Mouse (Mus musculus) hindbrain, embryonic 13.5 days (tissue): ENCODE measurements around the gene Tacc3. TPM values are rescaled to one million over a fixed set of nuclear protein-coding genes. Genes with fewer than 3 reads are reported as not detected.

Experiments
- ATAC-seq: fragments of 200-750 bp; cut with Nextera tagmentation; 2 replicates; pipeline ENCODE4 v1.8.0; 2017; ENCODE audit warnings: moderate TSS enrichment; ENCODE audit not compliant: low FRiP score
- H3K27ac ChIP-seq: fragments of 300-500 bp; sonication (generic); 2 replicates; pipeline ENCODE4 v1.5.1; 2015; ENCODE audit warnings: inconsistent platforms, mild to moderate bottlenecking, moderate library complexity
- H3K27me3 ChIP-seq: fragments of 300-500 bp; sonication (generic); 2 replicates; pipeline ENCODE4 v1.6.1; 2015; ENCODE audit warnings: mild to moderate bottlenecking, inconsistent platforms
- H3K36me3 ChIP-seq: fragments of 300-500 bp; sonication (generic); 2 replicates; pipeline ENCODE4 v1.6.1; 2015; ENCODE audit warnings: mild to moderate bottlenecking, inconsistent platforms
- H3K4me1 ChIP-seq: fragments of 300-500 bp; sonication (generic); replicated peaks from 2 replicates; pipeline ENCODE4 v1.6.1; 2015; ENCODE audit warnings: inconsistent platforms
- H3K4me2 ChIP-seq: fragments of 300-500 bp; sonication (generic); 2 replicates; pipeline ENCODE4 v1.6.1; 2015; ENCODE audit warnings: inconsistent platforms, mild to moderate bottlenecking, moderate library complexity
- H3K4me3 ChIP-seq: fragments of 300-500 bp; sonication (generic); 2 replicates; pipeline ENCODE4 v1.5.1; 2015; ENCODE audit warnings: mild to moderate bottlenecking, inconsistent platforms
- H3K9ac ChIP-seq: fragments of 300-500 bp; sonication (generic); 2 replicates; pipeline ENCODE4 v1.6.1; 2015; ENCODE audit warnings: mild to moderate bottlenecking, inconsistent platforms
- H3K9me3 ChIP-seq: fragments of 300-500 bp; sonication (generic); 2 replicates; pipeline ENCODE4 v1.6.1; 2016; ENCODE audit warnings: inconsistent platforms
- WGBS: fragments of 180-500 bp; shearing (Covaris S2); methylation state at CpG from one replicate; pipeline ENCODE4 v1.1.7; 2015; 5-methylcytosine and 5-hydroxymethylcytosine counted together
- polyA plus RNA-seq: library from polyadenylated mRNA; unstranded; fragments of >200 nt; fragmentation: Nextera tagmentation; extraction: Ambion mirVana; gene quantifications from 2 replicates; pipeline ENCODE4 v1.2.1, GENCODE M21; 2015

Tacc3 gene
- polyA plus RNA-seq, 1 experiment from 2014 or later = 48.8 TPM

GRCm38 (mm10) chr5:33700010-33700409 is 42.1 kb downstream of the Tacc3 start:
- no peak for ATAC-seq
- Histone ChIP-seq H3K4me2 (no peak overlapping the region), H3K4me1 (peaks cover 86% of the 10 kb centered on the region), H3K27me3 (peaks cover 67% of the 10 kb centered on the region), H3K9ac (no peak overlapping the region), H3K4me3 (no peak overlapping the region), H3K27ac (no peak overlapping the region), H3K9me3 (no peaks in the 10 kb centered on the region), H3K36me3 (no peaks in the 10 kb centered on the region)
- WGBS = 44% methylated on average over 13 of the region's 13 CpGs

GRCm38 (mm10) chr5:33701832-33702231 is 43.9 kb downstream of the Tacc3 start:
- Histone ChIP-seq H3K9ac (no peak overlapping the region), H3K36me3 (no peaks in the 10 kb centered on the region), H3K4me1 (peaks cover 86% of the 10 kb centered on the region), H3K9me3 (no peaks in the 10 kb centered on the region), H3K4me3 (no peak overlapping the region), H3K4me2 (no peak overlapping the region), H3K27ac (no peak overlapping the region), H3K27me3 (peaks cover 51% of the 10 kb centered on the region)
- no peak for ATAC-seq
- 78% methylated on average over 11 of the region's 11 CpGs for WGBS

GRCm38 (mm10) chr5:33703999-33704398 is 46.1 kb downstream of the Tacc3 start:
- peak; percentile 44 for ATAC-seq
- Histone ChIP-seq H3K4me3 (no peak overlapping the region), H3K27me3 (peaks cover 36% of the 10 kb centered on the region), H3K27ac (peak overlapping the region; percentile 76; the same call in 1 of the 2 replicates), H3K9me3 (no peaks in the 10 kb centered on the region), H3K4me1 (peaks cover 69% of the 10 kb centered on the region), H3K9ac (0 out of 2 replicates have a peak overlapping the region, but pooled peaks have one; percentile 2), H3K36me3 (no peaks in the 10 kb centered on the region), H3K4me2 (no peak overlapping the region)
- 11% methylated on average over 8 of the region's 8 CpGs for WGBS

- Histone ChIP-seq H3K9me3 (no peaks in the 10 kb centered on the region), H3K9ac (no peak overlapping the region), H3K36me3 (no peaks in the 10 kb centered on the region), H3K27me3 (peaks cover 27% of the 10 kb centered on the region), H3K4me3 (no peak overlapping the region), H3K4me2 (no peak overlapping the region), H3K4me1 (peaks cover 58% of the 10 kb centered on the region), H3K27ac (peak overlapping the region; percentile 76)
- WGBS = 4% methylated on average over 11 of the region's 11 CpGs
- peak; percentile 86 for ATAC-seq
Observed at GRCm38 (mm10) chr5:33704945-33705611, 47.1 kb downstream of the Tacc3 start.

GRCm38 (mm10) chr5:33705612-33706349 is 47.9 kb downstream of the Tacc3 start:
- H3K27me3 ChIP-seq = peaks cover 20% of the 10 kb centered on the region
- no peak overlapping the region for H3K9ac ChIP-seq
- H3K9me3 ChIP-seq = no peaks in the 10 kb centered on the region
- peak overlapping the region; percentile 60 for H3K27ac ChIP-seq
- H3K36me3 ChIP-seq = no peaks in the 10 kb centered on the region
- peak; percentile 31; the same call in 1 of the 2 replicates for ATAC-seq
- H3K4me3 ChIP-seq = no peak overlapping the region
- H3K4me1 ChIP-seq = peaks cover 51% of the 10 kb centered on the region
- WGBS = 13% methylated on average over 9 of the region's 9 CpGs
- H3K4me2 ChIP-seq = no peak overlapping the region

- WGBS = 89% methylated on average over 1 of the region's 1 CpGs
- ATAC-seq = no peak
- Histone ChIP-seq H3K9me3 (no peaks in the 10 kb centered on the region), H3K27me3 (peaks cover 15% of the 10 kb centered on the region), H3K4me3 (no peak overlapping the region), H3K4me1 (peaks cover 48% of the 10 kb centered on the region), H3K27ac (peak overlapping the region; percentile 60), H3K9ac (no peak overlapping the region), H3K4me2 (no peak overlapping the region), H3K36me3 (no peaks in the 10 kb centered on the region)
Observed at GRCm38 (mm10) chr5:33706350-33706629, 48.4 kb downstream of the Tacc3 start.

GRCm38 (mm10) chr5:33707163-33707562 is 49.2 kb downstream of the Tacc3 start:
- no peaks in the 10 kb centered on the region for H3K36me3 ChIP-seq
- no peak overlapping the region for H3K4me3 ChIP-seq
- no peak overlapping the region for H3K27ac ChIP-seq
- WGBS = 76% methylated on average over 4 of the region's 4 CpGs
- H3K9ac ChIP-seq = no peak overlapping the region
- peaks cover 39% of the 10 kb centered on the region for H3K4me1 ChIP-seq
- H3K27me3 ChIP-seq = peaks cover 7% of the 10 kb centered on the region; the same call in 1 of the 2 replicates
- no peak overlapping the region for H3K4me2 ChIP-seq
- H3K9me3 ChIP-seq = no peaks in the 10 kb centered on the region
- ATAC-seq = no peak

GRCm38 (mm10) chr5:33709037-33709436 is 51.1 kb downstream of the Tacc3 start:
- H3K4me1 ChIP-seq = peaks cover 32% of the 10 kb centered on the region
- 59% methylated on average over 2 of the region's 2 CpGs for WGBS
- no peaks in the 10 kb centered on the region for H3K36me3 ChIP-seq
- H3K4me3 ChIP-seq = no peak overlapping the region
- no peak overlapping the region for H3K4me2 ChIP-seq
- no peak overlapping the region for H3K9ac ChIP-seq
- peaks cover 14% of the 10 kb centered on the region; the same call in 1 of the 2 replicates for H3K27me3 ChIP-seq
- no peaks in the 10 kb centered on the region for H3K9me3 ChIP-seq
- no peak for ATAC-seq
- H3K27ac ChIP-seq = no peak overlapping the region

- Histone ChIP-seq H3K4me3 (no peak overlapping the region), H3K4me1 (0 out of 2 replicates have a peak, but pooled peaks cover 2% of the 10 kb centered on the region), H3K4me2 (no peak overlapping the region), H3K27me3 (peaks cover 18% of the 10 kb centered on the region; the same call in 1 of the 2 replicates), H3K27ac (no peak overlapping the region), H3K9ac (no peak overlapping the region), H3K36me3 (no peaks in the 10 kb centered on the region), H3K9me3 (no peaks in the 10 kb centered on the region)
- no peak for ATAC-seq
- WGBS = 82% methylated on average over 2 of the region's 2 CpGs
Observed at GRCm38 (mm10) chr5:33712550-33712949, 54.6 kb downstream of the Tacc3 start.

- H3K4me3 ChIP-seq = no peak overlapping the region
- no peaks in the 10 kb centered on the region for H3K9me3 ChIP-seq
- H3K9ac ChIP-seq = no peak overlapping the region
- WGBS = 28% methylated on average over 2 of the region's 2 CpGs
- peaks cover 30% of the 10 kb centered on the region for H3K27me3 ChIP-seq
- no peak for ATAC-seq
- no peaks in the 10 kb centered on the region for H3K36me3 ChIP-seq
- peaks cover 10% of the 10 kb centered on the region for H3K4me1 ChIP-seq
- H3K27ac ChIP-seq = no peak overlapping the region
- H3K4me2 ChIP-seq = no peak overlapping the region
Observed at GRCm38 (mm10) chr5:33715182-33715581, 57.3 kb downstream of the Tacc3 start.

- ATAC-seq = no peak
- Histone ChIP-seq H3K4me2 (no peak overlapping the region), H3K4me1 (peaks cover 18% of the 10 kb centered on the region), H3K27me3 (peaks cover 40% of the 10 kb centered on the region), H3K27ac (no peak overlapping the region), H3K36me3 (no peaks in the 10 kb centered on the region), H3K4me3 (no peak overlapping the region), H3K9ac (no peak overlapping the region), H3K9me3 (no peaks in the 10 kb centered on the region)
- WGBS = 82% methylated on average over 6 of the region's 6 CpGs
Observed at GRCm38 (mm10) chr5:33716467-33716866, 58.5 kb downstream of the Tacc3 start.

- Histone ChIP-seq H3K4me1 (peaks cover 38% of the 10 kb centered on the region), H3K4me3 (no peak overlapping the region), H3K9ac (no peak overlapping the region), H3K36me3 (no peaks in the 10 kb centered on the region), H3K4me2 (no peak overlapping the region), H3K27ac (no peak overlapping the region), H3K27me3 (peaks cover 44% of the 10 kb centered on the region), H3K9me3 (no peaks in the 10 kb centered on the region)
- ATAC-seq = no peak
- WGBS = 49% methylated on average over 5 of the region's 5 CpGs
Observed at GRCm38 (mm10) chr5:33718460-33718859, 60.5 kb downstream of the Tacc3 start.
